Mouse (Mus musculus) heart, adult 2 months (tissue): ENCODE results near the gene Mutyh. TPM values are rescaled to one million over a fixed set of nuclear protein-coding genes. Genes with fewer than 3 reads are reported as not detected.

ENCODE experiments used
- DNase-seq, 2 experiments: peaks; one replicate each; pipeline ENCODE4 v3.0.0; 2021
- H3K27ac ChIP-seq: fragments of 200-600 bp; 2 replicates; pipeline ENCODE4 v1.8.1; 2022
- H3K27me3 ChIP-seq: fragments of 200-500 bp; 2 replicates; pipeline ENCODE4 v1.6.1; 2012; ENCODE audit warnings: mild to moderate bottlenecking, low read length, inconsistent platforms, mixed read lengths; ENCODE audit not compliant: control insufficient read depth, insufficient read depth
- H3K36me3 ChIP-seq: fragments of 200-500 bp; 2 replicates; pipeline ENCODE4 v1.6.1; 2012; ENCODE audit warnings: low read length, inconsistent platforms; ENCODE audit not compliant: control insufficient read depth, insufficient read depth
- H3K4me1 ChIP-seq: fragments of 200-500 bp; 2 replicates; pipeline ENCODE4 v1.6.1; 2011; ENCODE audit warnings: low read length; ENCODE audit not compliant: control insufficient read depth, insufficient read depth
- H3K4me3 ChIP-seq: fragments of 200-600 bp; 2 replicates; pipeline ENCODE4 v1.8.1; 2022
- H3K79me2 ChIP-seq: fragments of 200-500 bp; replicated peaks from 2 replicates; pipeline ENCODE4 v1.6.1; 2012; ENCODE audit warnings: mild to moderate bottlenecking, inconsistent platforms, low read length, moderate library complexity, mixed read lengths; ENCODE audit not compliant: control insufficient read depth, insufficient read depth
- H3K9ac ChIP-seq: fragments of 200-500 bp; 2 replicates; pipeline ENCODE4 v1.6.1; 2012; ENCODE audit warnings: low read depth, mild to moderate bottlenecking, control low read depth, inconsistent platforms, low read length, mixed read lengths
- CTCF ChIP-seq: fragments of 200-600 bp; IDR thresholded peaks from 2 replicates; pipeline ENCODE4 v1.8.1; 2022; ENCODE audit warnings: antibody characterized with exemption, mild to moderate bottlenecking, moderate library complexity
- EP300 ChIP-seq: fragments of 200-500 bp; IDR thresholded peaks from 2 replicates; pipeline ENCODE4 v1.6.1; 2011; ENCODE audit warnings: low read depth, low read length, control low read depth; ENCODE audit not compliant: insufficient read depth
- POLR2A ChIP-seq: fragments of 200-500 bp; IDR thresholded peaks from 2 replicates; pipeline ENCODE4 v1.6.1; 2011; ENCODE audit warnings: mild to moderate bottlenecking, low read depth, low read length, control low read depth; ENCODE audit not compliant: insufficient read depth
- WGBS: fragments of 180-500 bp; shearing (Covaris S2); methylation state at CpG from one replicate; pipeline ENCODE4 v1.1.7; 2018; 5-methylcytosine and 5-hydroxymethylcytosine counted together
- intact Hi-C: fragments of 180-260 bp; cut with DNase I; formaldehyde crosslinking; loops from one replicate; pipeline ENCODE4 v1.15.1; 2025
- long read RNA-seq: library from polyadenylated mRNA; stranded (forward); transcript quantifications from one replicate; pipeline ENCODE4 v2.0.0, GENCODE M21; 2021
- polyA plus RNA-seq: library from polyadenylated mRNA; depleted of rRNA; stranded (reverse); fragments of >200 nt; gene quantifications from 2 replicates; pipeline ENCODE4 v1.2.3, GENCODE M21; 2012; rRNA removed
- total RNA-seq, 2 experiments: library from RNA; stranded (reverse); gene quantifications; 2 replicates each; pipeline ENCODE4 v1.2.3; 2021

The Mutyh gene
- total RNA-seq (1 to 10 TPM; 1.2 to 1.5 TPM), polyA plus RNA-seq (3.5 and 3.7 TPM in 2 replicates)
- long read RNA-seq, partial matches to known transcripts, result 0 of 2 reads
- long read RNA-seq, other reads (novel, unspliced or antisense), result 2 of 2 reads

DNA sequence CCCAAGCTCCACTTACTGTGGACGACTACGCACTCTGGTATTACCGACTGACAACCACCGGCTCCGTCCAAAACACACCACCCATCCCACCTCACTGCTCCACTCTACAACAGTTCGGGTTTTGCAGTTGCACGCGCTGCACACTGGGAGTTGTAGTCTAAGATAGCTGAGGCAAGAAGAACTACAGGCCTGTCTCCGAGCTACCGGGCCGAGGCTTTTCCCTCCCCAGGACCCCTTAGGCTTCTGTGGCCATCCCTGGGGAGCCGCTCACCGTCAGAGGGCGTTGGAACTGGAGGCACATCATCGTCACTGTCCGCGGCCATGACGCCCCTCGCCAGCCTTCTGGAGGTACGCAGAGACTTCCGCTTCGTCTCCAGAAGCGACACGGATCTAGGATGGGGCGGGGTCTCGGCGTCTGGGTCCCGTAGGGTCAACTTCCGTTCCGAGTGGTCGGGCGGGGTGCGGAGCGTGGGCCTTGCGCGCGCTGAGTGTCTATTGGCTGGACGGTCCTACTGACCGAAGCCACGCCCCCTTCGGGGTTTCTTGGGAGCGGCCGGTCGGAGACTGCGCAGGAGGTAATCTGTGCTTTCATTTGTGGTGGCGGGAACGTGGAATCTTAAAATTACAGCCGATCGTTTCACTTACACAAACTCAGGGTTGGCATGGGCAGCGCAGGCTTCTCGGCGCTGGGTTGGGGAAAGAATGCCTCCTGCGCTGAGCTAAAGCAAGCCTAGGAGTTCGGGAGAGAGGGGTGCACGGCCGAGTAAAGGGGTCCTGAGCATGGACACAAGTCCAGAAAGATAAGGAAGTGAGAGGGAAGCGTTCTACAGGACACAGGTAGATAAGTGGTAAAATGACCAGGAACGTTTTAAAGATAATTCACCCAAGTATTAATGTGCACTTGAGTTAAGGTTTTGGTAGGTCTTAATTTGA, at the start of gene Mutyh, which contains the start of gene Toe1:
Gene Mutyh, plus strand, starts transcription at position 527 of the 933 bp plus-strand sequence.
Gene Toe1, minus strand, starts transcription at position 444 of the 933 bp plus-strand sequence.
- DNase-seq, result peak; percentile 90 to 96
- H3K27ac ChIP-seq, result peak within 1 kb of the TSS; percentile 88
- peaks cover 6% of the 10 kb centered on the region for H3K4me1 ChIP-seq
- no peaks in the 10 kb centered on the region for H3K27me3 ChIP-seq
- H3K79me2 ChIP-seq, result no peaks in the 10 kb centered on the region
- TF ChIP-seq EP300 (0 out of 2 replicates have a peak, but pooled peaks have one; percentile 6), POLR2A (peak; percentile 83), CTCF (no peak)
- WGBS, result under 1% methylated on average over 58 of the region's 58 CpGs
- H3K36me3 ChIP-seq, result no peaks in the 10 kb centered on the region
- peak within 1 kb of the TSS; percentile 87 for H3K9ac ChIP-seq
- peak within 1 kb of the TSS; percentile 90 for H3K4me3 ChIP-seq
- intact Hi-C loops, result loop anchor here (5.0 kb wide), 1 partner anchor 90 kb away; no protein-coding TSS in a partner anchor

DNA sequence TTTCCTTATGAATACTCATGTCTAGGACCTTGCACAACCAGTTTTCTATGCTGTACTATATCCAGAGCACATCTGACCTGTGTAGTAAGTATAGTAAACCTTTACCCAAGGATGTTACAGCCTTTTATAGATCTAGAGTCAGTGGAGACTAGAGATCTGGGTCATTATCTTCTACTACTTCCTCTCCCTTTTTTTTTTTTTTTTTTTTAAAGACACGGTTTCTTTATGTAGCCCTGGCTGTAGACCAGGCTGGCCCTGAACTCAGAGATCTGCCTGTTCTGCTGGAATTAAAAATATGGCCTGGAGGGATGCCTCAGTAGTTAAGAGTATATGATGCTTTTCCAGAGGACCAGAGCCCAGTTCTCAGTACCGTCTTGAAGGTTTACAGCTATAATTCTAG, 45.6 kb upstream of the Mutyh start:
- Histone ChIP-seq H3K36me3 (no peaks in the 10 kb centered on the region), H3K9ac (no peak overlapping the region), H3K79me2 (no peaks in the 10 kb centered on the region), H3K27ac (no peak overlapping the region), H3K4me3 (no peak overlapping the region), H3K27me3 (no peaks in the 10 kb centered on the region), H3K4me1 (no peaks in the 10 kb centered on the region)
- WGBS, result 51% methylated on average over 2 of the region's 2 CpGs
- intact Hi-C loops, result no loop called here
- TF ChIP-seq EP300, result no peak
- TF ChIP-seq POLR2A, result no peak
- TF ChIP-seq CTCF, result no peak
- DNase-seq, result no peak

DNA sequence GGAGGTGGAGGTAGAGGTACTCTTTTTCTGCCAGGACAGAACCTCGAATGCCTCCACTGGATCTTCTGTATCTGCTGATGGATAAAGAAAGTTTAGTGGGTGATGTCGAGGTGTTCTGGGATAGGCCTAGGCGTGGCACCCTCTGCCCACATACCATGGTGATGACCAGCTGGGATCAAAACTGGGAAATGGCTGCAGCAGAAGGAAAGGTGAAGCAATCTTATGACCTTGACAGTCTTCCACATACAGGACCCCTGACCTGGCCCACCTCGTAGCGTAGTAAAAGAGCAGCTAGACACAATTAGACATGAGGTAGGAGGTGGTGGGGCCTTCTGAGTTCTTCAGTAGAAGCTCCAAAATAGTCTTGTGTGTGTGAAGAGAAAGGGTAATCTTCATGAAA, 43.5 kb upstream of the Mutyh start:
- TF ChIP-seq EP300 (no peak), CTCF (no peak), POLR2A (no peak)
- WGBS, result 77% methylated on average over 5 of the region's 5 CpGs
- Histone ChIP-seq H3K79me2 (no peaks in the 10 kb centered on the region), H3K9ac (no peak overlapping the region), H3K4me1 (no peaks in the 10 kb centered on the region), H3K36me3 (no peaks in the 10 kb centered on the region), H3K4me3 (no peak overlapping the region), H3K27ac (no peak overlapping the region), H3K27me3 (no peaks in the 10 kb centered on the region)
- DNase-seq, result no peak
- intact Hi-C loops, result no loop called here

DNA sequence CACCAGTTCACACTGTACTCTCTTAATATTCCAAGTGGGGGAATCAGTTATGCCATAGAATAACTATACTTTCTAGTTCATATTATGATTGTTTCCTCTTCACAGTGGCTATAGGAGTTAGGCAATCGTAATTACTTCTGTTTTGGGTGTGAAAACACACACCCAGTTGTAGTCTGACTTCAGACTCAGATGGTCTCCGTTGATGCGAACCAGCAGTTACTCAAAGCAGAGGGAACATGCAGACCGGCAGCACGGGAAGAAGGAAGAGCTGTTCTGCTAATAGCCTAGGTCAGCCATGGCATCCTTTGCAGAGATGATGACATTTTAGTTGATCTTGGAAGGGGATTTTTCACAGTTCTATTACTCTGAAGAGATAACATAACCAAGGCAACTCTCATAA, 39.0 kb upstream of the Mutyh start:
- Histone ChIP-seq H3K9ac (no peak overlapping the region), H3K27ac (no peak overlapping the region), H3K27me3 (no peaks in the 10 kb centered on the region), H3K4me1 (no peaks in the 10 kb centered on the region), H3K36me3 (no peaks in the 10 kb centered on the region), H3K79me2 (no peaks in the 10 kb centered on the region), H3K4me3 (no peak overlapping the region)
- DNase-seq, result no peak
- no peak for TF ChIP-seq POLR2A
- no peak for TF ChIP-seq CTCF
- no peak for TF ChIP-seq EP300
- WGBS, result 82% methylated on average over 5 of the region's 5 CpGs
- intact Hi-C loops, result no loop called here

DNA sequence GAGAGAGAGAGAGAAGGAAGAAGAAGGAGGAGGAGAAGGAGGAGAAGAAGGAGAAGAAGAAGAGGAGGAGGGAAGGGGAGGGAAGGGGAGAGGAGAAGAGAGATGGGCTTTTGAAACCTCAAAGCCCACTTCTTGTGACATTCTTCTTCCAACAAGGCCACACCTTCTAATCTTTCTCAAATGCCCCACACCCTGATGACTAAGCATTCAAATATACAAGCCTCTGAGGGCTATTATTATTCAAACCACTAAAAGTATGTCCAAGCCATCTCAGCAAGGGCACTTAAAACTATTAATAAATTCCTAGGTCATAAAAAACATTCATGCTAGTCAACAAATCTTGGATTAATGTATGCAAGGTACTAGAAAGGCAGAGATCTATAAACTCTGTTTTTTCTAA, 38.5 kb upstream of the Mutyh start:
- no peak for DNase-seq
- intact Hi-C loops, result no loop called here

DNA sequence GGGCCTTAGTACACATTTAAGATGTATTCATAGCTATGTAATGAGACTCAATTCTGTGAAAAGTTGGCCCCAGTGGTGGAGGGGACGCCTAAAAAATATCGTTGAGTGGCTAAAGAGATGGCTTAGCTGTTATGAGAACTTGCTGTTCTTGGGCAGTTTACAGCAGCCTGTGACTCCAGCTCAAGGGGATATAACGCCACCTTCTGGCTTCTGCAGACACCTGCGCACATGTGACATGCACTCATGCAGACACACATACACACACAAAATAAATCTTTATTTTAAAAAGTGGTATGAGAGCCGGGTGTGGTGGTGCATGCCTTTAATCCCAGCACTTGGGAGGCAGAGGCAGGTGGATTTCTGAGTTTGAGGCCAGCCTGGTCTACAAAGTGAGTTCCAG, 31.1 kb upstream of the Mutyh start:
- no peak overlapping the region for H3K9ac ChIP-seq
- intact Hi-C loops, result no loop called here
- 84% methylated on average over 5 of the region's 5 CpGs for WGBS
- no peaks in the 10 kb centered on the region for H3K79me2 ChIP-seq
- DNase-seq, result no peak
- H3K27ac ChIP-seq, result no peak overlapping the region
- TF ChIP-seq CTCF (no peak), EP300 (no peak), POLR2A (no peak)
- H3K4me1 ChIP-seq, result no peaks in the 10 kb centered on the region
- no peak overlapping the region for H3K4me3 ChIP-seq
- H3K27me3 ChIP-seq, result no peaks in the 10 kb centered on the region
- no peaks in the 10 kb centered on the region for H3K36me3 ChIP-seq

More for the DNA sequence above, 38.5 kb upstream of the Mutyh start:
- H3K36me3 ChIP-seq, result no peaks in the 10 kb centered on the region
- no peaks in the 10 kb centered on the region for H3K79me2 ChIP-seq
- H3K4me1 ChIP-seq, result no peaks in the 10 kb centered on the region
- no peak overlapping the region for H3K4me3 ChIP-seq
- no peak for TF ChIP-seq CTCF
- TF ChIP-seq POLR2A, result no peak
- no peak for TF ChIP-seq EP300
- no peak overlapping the region for H3K27ac ChIP-seq
- H3K27me3 ChIP-seq, result no peaks in the 10 kb centered on the region
- no peak overlapping the region for H3K9ac ChIP-seq
